ENCODE assay signal across 18 mouse cellular contexts in genomic region chr11:87270446-87270845, GRCm38 (mm10).
DNase-seq lines count a peak whose midpoint lies in the region; ATAC-seq and TF ChIP-seq lines count a peak whose summit lies in the region.
"Had no signal": no experiment of that assay in that cellular context is flagged by ENCODE, and none has a peak within 500 bp of the region (broad histone marks: within the 10 kb centered on the region; RNA-seq: fewer than 3 reads in every experiment).

No protein-coding gene starts in this region.

- TF ChIP-seq CTCF in forebrain, postnatal 0 days (IDR thresholded peaks at IDR 0.05; ENCODE audit: low read depth) = no peak

- H3K27me3 ChIP-seq in hindbrain, embryonic 12.5 days = no peaks in the 10 kb centered on the region
- no peaks in the 10 kb centered on the region for H3K27me3 ChIP-seq in hindbrain, embryonic 16.5 days (replicated peaks; ENCODE audit: control insufficient read depth, insufficient read depth, low read length)
- H3K27me3 ChIP-seq in embryonic facial prominence, embryonic 12.5 days = no peaks in the 10 kb centered on the region
- H3K27me3 ChIP-seq in forebrain, postnatal 0 days (ENCODE audit: insufficient read depth, low read length) = no peaks in the 10 kb centered on the region
- H3K27me3 ChIP-seq: heart, embryonic 12.5 days; midbrain, embryonic 15.5 days had no signal

- H3K4me2 ChIP-seq in hindbrain, embryonic 12.5 days (replicated peaks) = no peak overlapping the region
- no peak overlapping the region for H3K4me2 ChIP-seq in hindbrain, embryonic 16.5 days (ENCODE audit: low read length)
- H3K4me2 ChIP-seq in embryonic facial prominence, embryonic 12.5 days (replicated peaks) = no peak overlapping the region
- no peak overlapping the region for H3K4me2 ChIP-seq in forebrain, postnatal 0 days (ENCODE audit: low read depth)
- H3K4me2 ChIP-seq: heart, embryonic 12.5 days; midbrain, embryonic 15.5 days had no signal

- 41% methylated on average over 4 of the region's 4 CpGs for WGBS in hindbrain, embryonic 12.5 days
- whole genome bisulfite sequencing in hindbrain, embryonic 16.5 days = 28% methylated on average over 4 of the region's 4 CpGs
- WGBS in embryonic facial prominence, embryonic 12.5 days = 46% methylated on average over 4 of the region's 4 CpGs
- WGBS in forebrain, postnatal 0 days = 18% methylated on average over 4 of the region's 4 CpGs

- no peaks in the 10 kb centered on the region for H3K36me3 ChIP-seq in hindbrain, embryonic 12.5 days
- no peaks in the 10 kb centered on the region for H3K36me3 ChIP-seq in hindbrain, embryonic 16.5 days (ENCODE audit: control insufficient read depth, insufficient read depth, low read length)
- no peaks in the 10 kb centered on the region for H3K36me3 ChIP-seq in embryonic facial prominence, embryonic 12.5 days
- no peaks in the 10 kb centered on the region for H3K36me3 ChIP-seq in forebrain, postnatal 0 days (ENCODE audit: insufficient read depth)
- H3K36me3 ChIP-seq: G1E; heart, embryonic 12.5 days; midbrain, embryonic 15.5 days had no signal

- H3K4me1 ChIP-seq in hindbrain, embryonic 12.5 days = peaks cover 3% of the 10 kb centered on the region; the same call in 1 of the 2 replicates
- H3K4me1 ChIP-seq in hindbrain, embryonic 16.5 days (ENCODE audit: control insufficient read depth, insufficient read depth, low read depth, low read length) = peaks cover 6% of the 10 kb centered on the region
- peaks cover 3% of the 10 kb centered on the region; the same call in 1 of the 2 replicates for H3K4me1 ChIP-seq in embryonic facial prominence, embryonic 12.5 days
- no peaks in the 10 kb centered on the region; the same call in 1 of the 2 replicates for H3K4me1 ChIP-seq in forebrain, postnatal 0 days (ENCODE audit: insufficient read depth)
- H3K4me1 ChIP-seq: midbrain, embryonic 15.5 days had no signal

- no peak overlapping the region for H3K4me3 ChIP-seq in hindbrain, embryonic 12.5 days
- H3K4me3 ChIP-seq in hindbrain, embryonic 16.5 days (ENCODE audit: low read length) = no peak overlapping the region
- H3K4me3 ChIP-seq in embryonic facial prominence, embryonic 12.5 days = no peak overlapping the region
- H3K4me3 ChIP-seq in forebrain, postnatal 0 days (ENCODE audit: low read depth, low read length) = no peak overlapping the region
- H3K4me3 ChIP-seq: heart, embryonic 12.5 days; midbrain, embryonic 15.5 days had no signal

- ATAC-seq in hindbrain, embryonic 12.5 days (ENCODE audit: low FRiP score) = no peak
- ATAC-seq in hindbrain, embryonic 16.5 days = no peak
- no peak for ATAC-seq in embryonic facial prominence, embryonic 12.5 days (ENCODE audit: insufficient number of reproducible peaks, insufficient read depth, low FRiP score, low TSS enrichment)
- ATAC-seq in forebrain, postnatal 0 days = peak; percentile 53; the same call in 1 of the 2 replicates
- ATAC-seq: midbrain, embryonic 15.5 days had no signal

- peak; percentile 41 for DNase-seq in Muller cell, postnatal 12 days (ENCODE audit: inconsistent ontology term)
- DNase-seq in forebrain, postnatal 0 days = no peak
- DNase-seq in urinary bladder, postnatal 36 days (ENCODE audit: low spot score in 2 of 2) = no peak
- DNase-seq in frontal cortex, postnatal 36 days (ENCODE audit: low spot score in 2 of 2) = no peak
- DNase-seq in spleen, postnatal 36 days (ENCODE audit: low spot score in 2 of 2) = no peak
- DNase-seq: adrenal gland, adult 2 months; cerebellum, adult 9-10 months; embryo, embryonic 11 days; heart, postnatal 36 days; layer of hippocampus, postnatal 36 days; liver; lung, adult 18-20 months had no signal

- H3K9me3 ChIP-seq in hindbrain, embryonic 12.5 days (replicated peaks) = no peaks in the 10 kb centered on the region; the same call in 1 of the 2 replicates
- H3K9me3 ChIP-seq in hindbrain, embryonic 16.5 days (ENCODE audit: control insufficient read depth, low read length) = no peaks in the 10 kb centered on the region
- H3K9me3 ChIP-seq in embryonic facial prominence, embryonic 12.5 days = no peaks in the 10 kb centered on the region
- H3K9me3 ChIP-seq in forebrain, postnatal 0 days (ENCODE audit: low read length) = no peaks in the 10 kb centered on the region
- H3K9me3 ChIP-seq: G1E; heart, embryonic 12.5 days; midbrain, embryonic 15.5 days had no signal

- peak overlapping the region; percentile 48; the same call in 1 of the 2 replicates for H3K27ac ChIP-seq in hindbrain, embryonic 12.5 days
- H3K27ac ChIP-seq in hindbrain, embryonic 16.5 days (ENCODE audit: low read depth, low read length) = no peak overlapping the region; the same call in 1 of the 2 replicates
- H3K27ac ChIP-seq in embryonic facial prominence, embryonic 12.5 days = 0 out of 2 replicates have a peak overlapping the region, but pooled peaks have one; percentile 23
- H3K27ac ChIP-seq in forebrain, postnatal 0 days (ENCODE audit: low read depth, low read length) = peak overlapping the region; percentile 35; the same call in 1 of the 2 replicates

- no peak overlapping the region for H3K9ac ChIP-seq in hindbrain, embryonic 12.5 days
- no peak overlapping the region for H3K9ac ChIP-seq in hindbrain, embryonic 16.5 days (ENCODE audit: low read depth, low read length)
- H3K9ac ChIP-seq in embryonic facial prominence, embryonic 12.5 days = no peak overlapping the region
- no peak overlapping the region for H3K9ac ChIP-seq in forebrain, postnatal 0 days
- H3K9ac ChIP-seq: heart, embryonic 12.5 days; midbrain, embryonic 15.5 days had no signal
